Mouse (Mus musculus) CH12.LX (cell line): Measurements from ENCODE around the gene Tmem243. TPM values are rescaled to one million over a fixed set of nuclear protein-coding genes. Genes with fewer than 3 reads are reported as not detected.

Experiments used
- DNase-seq: peaks from one replicate; pipeline ENCODE4 v3.0.0-alpha.2; 2013; ENCODE audit errors: extremely low read depth
- H3K27ac ChIP-seq: 2 replicates; pipeline ENCODE4 v1.5.1; 2012; ENCODE audit warnings: low read depth, mild to moderate bottlenecking, control low read depth, moderate library complexity; ENCODE audit not compliant: insufficient read depth
- H3K27me3 ChIP-seq: replicated peaks from 2 replicates; pipeline ENCODE3; 2012; ENCODE audit warnings: inconsistent platforms
- H3K36me3 ChIP-seq, 2 experiments: replicated peaks in 1 of 2; 2 replicates each; pipeline versions ENCODE3 to v1.6.1; 2012; ENCODE audit warnings: inconsistent platforms in 1 of 2, low read length in 1 of 2, mild to moderate bottlenecking in 1 of 2, mixed read lengths in 1 of 2, moderate library complexity in 1 of 2; ENCODE audit not compliant: control insufficient read depth in 1 of 2, insufficient read depth in 1 of 2
- H3K4me1 ChIP-seq, 2 experiments: 2 replicates each; pipeline ENCODE4 v1.6.1; 2012; ENCODE audit warnings: inconsistent platforms in 1 of 2, moderate library complexity in 1 of 2; ENCODE audit not compliant: insufficient read depth in 2 of 2, control insufficient read depth in 1 of 2
- H3K4me2 ChIP-seq: 2 replicates; pipeline ENCODE4 v1.6.1; 2012; ENCODE audit warnings: low read depth, mild to moderate bottlenecking, control low read depth; ENCODE audit not compliant: poor library complexity, insufficient read depth, severe bottlenecking
- H3K4me3 ChIP-seq, 3 experiments: fragments of 150-350 bp in 1 of 3; sonication (generic) in 1 of 3; replicated peaks in 1 of 3; 2 replicates each; pipeline versions ENCODE3 to v1.5.1; 2011 to 2012; ENCODE audit warnings: low read depth in 2 of 3, low read length in 2 of 3, mild to moderate bottlenecking in 2 of 3, moderate library complexity in 2 of 3, control low read depth in 1 of 3, improper control_type of control experiment in 1 of 3, inconsistent platforms in 1 of 3, mixed read lengths in 1 of 3; ENCODE audit not compliant: poor library complexity in 1 of 3
- H3K79me2 ChIP-seq: replicated peaks from 2 replicates; pipeline ENCODE4 v1.6.1; 2012; ENCODE audit warnings: mild to moderate bottlenecking, moderate library complexity; ENCODE audit not compliant: control insufficient read depth, poor library complexity, insufficient read depth, severe bottlenecking; ENCODE audit errors: extremely low read depth
- H3K9ac ChIP-seq: 2 replicates; pipeline ENCODE4 v1.6.1; 2012; ENCODE audit warnings: low read depth, mild to moderate bottlenecking, control low read depth, moderate library complexity; ENCODE audit not compliant: insufficient read depth
- H3K9me3 ChIP-seq: replicated peaks from 2 replicates; pipeline ENCODE3; 2012; ENCODE audit warnings: low read length, inconsistent platforms, mixed read lengths
- CHD2 ChIP-seq: IDR thresholded peaks from 2 replicates; pipeline ENCODE4 v1.6.1; 2011; ENCODE audit warnings: low read length, improper control_type of control experiment
- ELF1 ChIP-seq: IDR thresholded peaks from 2 replicates; pipeline ENCODE4 v1.6.1; 2014; ENCODE audit warnings: low read depth, mild to moderate bottlenecking, inconsistent platforms, low read length, improper control_type of control experiment
- EP300 ChIP-seq: IDR thresholded peaks from 2 replicates; pipeline ENCODE4 v1.6.1; 2011; ENCODE audit warnings: low read length, improper control_type of control experiment
- IRF4 ChIP-seq: IDR thresholded peaks from 2 replicates; pipeline ENCODE4 v1.6.1; 2014; ENCODE audit warnings: low read depth, mild to moderate bottlenecking, inconsistent platforms, low read length, improper control_type of control experiment
- JUN ChIP-seq: IDR thresholded peaks from 2 replicates; pipeline ENCODE4 v1.6.1; 2011; ENCODE audit warnings: low read depth, mild to moderate bottlenecking, low read length, improper control_type of control experiment, moderate library complexity; ENCODE audit not compliant: insufficient read depth
- KAT2A ChIP-seq: IDR thresholded peaks from 2 replicates; pipeline ENCODE4 v1.6.1; 2012; ENCODE audit warnings: low read length, improper control_type of control experiment, inconsistent platforms; ENCODE audit not compliant: insufficient replicate concordance
- MAFK ChIP-seq: IDR thresholded peaks from 2 replicates; pipeline ENCODE4 v1.6.1; 2011; ENCODE audit warnings: low read length, improper control_type of control experiment; ENCODE audit not compliant: insufficient replicate concordance
- MAX ChIP-seq: IDR thresholded peaks from 2 replicates; pipeline ENCODE4 v1.6.1; 2011; ENCODE audit warnings: low read length, improper control_type of control experiment
- MAZ ChIP-seq: IDR thresholded peaks from 2 replicates; pipeline ENCODE4 v1.6.1; 2012; ENCODE audit warnings: low read depth, mild to moderate bottlenecking, inconsistent platforms, low read length, improper control_type of control experiment, moderate library complexity
- MEF2A ChIP-seq: IDR thresholded peaks from 2 replicates; pipeline ENCODE4 v1.6.1; 2014; ENCODE audit warnings: low read depth, mild to moderate bottlenecking, inconsistent platforms, low read length, improper control_type of control experiment, borderline replicate concordance
- MYC ChIP-seq: IDR thresholded peaks from 2 replicates; pipeline ENCODE4 v1.6.1; 2011; ENCODE audit warnings: low read depth, mild to moderate bottlenecking, improper control_type of control experiment, low read length
- NELFE ChIP-seq: IDR thresholded peaks from 2 replicates; pipeline ENCODE4 v1.6.1; 2011; ENCODE audit warnings: low read depth, low read length, improper control_type of control experiment
- POLR2AphosphoS2 ChIP-seq: IDR thresholded peaks from 2 replicates; pipeline ENCODE4 v1.6.1; 2011; ENCODE audit warnings: low read depth, low read length, improper control_type of control experiment
- SIN3A ChIP-seq: IDR thresholded peaks from 2 replicates; pipeline ENCODE4 v1.6.1; 2012; ENCODE audit warnings: low read length, improper control_type of control experiment, inconsistent platforms
- TCF12 ChIP-seq: IDR thresholded peaks from 2 replicates; pipeline ENCODE4 v1.6.1; 2014; ENCODE audit warnings: low read depth, mild to moderate bottlenecking, inconsistent platforms, low read length, improper control_type of control experiment
- UBTF ChIP-seq: IDR thresholded peaks from 2 replicates; pipeline ENCODE4 v1.6.1; 2012; ENCODE audit warnings: low read depth, mild to moderate bottlenecking, inconsistent platforms, low read length, improper control_type of control experiment, moderate library complexity
- USF2 ChIP-seq: conservative IDR thresholded peaks from 2 replicates; pipeline ENCODE4 v1.6.1; 2011; ENCODE audit warnings: low read depth, low read length, improper control_type of control experiment
- ZC3H11A ChIP-seq: IDR thresholded peaks from 2 replicates; pipeline ENCODE4 v1.6.1; 2012; ENCODE audit warnings: low read depth, mild to moderate bottlenecking, inconsistent platforms, low read length, improper control_type of control experiment
- dilution Hi-C: fragments of 300-500 bp; cut with MboI; formaldehyde crosslinking; loops from 2 replicates; pipeline ENCODE4 v1.14.3; 2020; ENCODE audit warnings: low sequenced_read_pairs; ENCODE audit not compliant: extremely low pct_unique_long_range_greater_than_20kb, extremely low pct_ligation_motif_present
- in situ Hi-C: fragments of 300-500 bp; cut with MboI; formaldehyde crosslinking; loops from 3 replicates; pipeline ENCODE4 v1.14.3; 2019; ENCODE audit warnings: low sequenced_read_pairs, low pct_ligation_motif_present, low pct_unique_long_range_greater_than_20kb, mixed read lengths
- polyA plus RNA-seq: library from polyadenylated mRNA; unstranded; fragments of >175 nt; gene quantifications from 2 replicates; pipeline ENCODE4 v1.2.1, GENCODE M21; 2012; ENCODE audit warnings: low read depth; ENCODE audit not compliant: insufficient read length
- total RNA-seq, 2 experiments: library from RNA; depleted of rRNA; stranded (reverse); fragments of 300-350 nt in 1 of 2; fragments of >200 nt in 1 of 2; gene quantifications; 2 replicates each; pipeline ENCODE4 v1.2.3; 2012 to 2014

Gene Tmem243
- total and polyA plus RNA-seq, 3 experiments, result 74.7 to 107 (median 87.0) TPM

GRCm38 (mm10) chr5:9124134-9124533 is 23.7 kb downstream of the Tmem243 start:
- Histone ChIP-seq H3K36me3 (peaks cover 65 to 95% of the 10 kb centered on the region in 2 experiments), H3K27ac (no peak overlapping the region)
- in situ Hi-C loops, result no loop called here
- no peak for TF ChIP-seq CHD2
- TF ChIP-seq ZC3H11A, result no peak
- no peak for TF ChIP-seq EP300
- TF ChIP-seq USF2, result no peak
- no peak for TF ChIP-seq NELFE
- TF ChIP-seq MEF2A, result no peak
- TF ChIP-seq ELF1, result no peak
- TF ChIP-seq KAT2A, result no peak
- no peak for TF ChIP-seq POLR2AphosphoS2
- no peak for TF ChIP-seq MAZ
- TF ChIP-seq JUN, result no peak
- no peak for TF ChIP-seq UBTF
- TF ChIP-seq TCF12, result no peak
- no peak for TF ChIP-seq MAFK
- no peak for TF ChIP-seq IRF4
- no peak for TF ChIP-seq MAX
- TF ChIP-seq SIN3A, result no peak
- no peak for TF ChIP-seq MYC
- TF ChIP-seq, all 38 proteins: peak for 0
- DNase-seq, result no peak
- Histone ChIP-seq H3K27me3 (no peaks in the 10 kb centered on the region), H3K4me1 (no peaks in the 10 kb centered on the region), H3K9me3 (no peaks in the 10 kb centered on the region), H3K4me3 (no peak overlapping the region), H3K79me2 (0 out of 2 replicates have a peak, but pooled peaks cover 7% of the 10 kb centered on the region), H3K4me2 (no peak overlapping the region), H3K9ac (no peak overlapping the region)
- dilution Hi-C loops, result no loop called here

GRCm38 (mm10) chr5:9128566-9128965 is 28.1 kb downstream of the Tmem243 start:
- no peak for TF ChIP-seq MAX
- no peak for TF ChIP-seq USF2
- Histone ChIP-seq H3K9ac (no peak overlapping the region), H3K27ac (no peak overlapping the region), H3K4me1 (no peaks in the 10 kb centered on the region), H3K4me3 (no peak overlapping the region), H3K9me3 (no peaks in the 10 kb centered on the region), H3K4me2 (no peak overlapping the region), H3K27me3 (no peaks in the 10 kb centered on the region), H3K79me2 (peaks cover 7% of the 10 kb centered on the region; the same call in 1 of the 2 replicates), H3K36me3 (peaks cover 49 to 83% of the 10 kb centered on the region in 2 experiments)
- in situ Hi-C loops (no loop called here), dilution Hi-C loops (no loop called here)
- no peak for DNase-seq
